Mouse (Mus musculus) inflammation-experienced regulatory T-cells, adult 16 weeks (primary cell): ENCODE data around the gene Tmem121b. TPM values are rescaled to one million over a fixed set of nuclear protein-coding genes. Genes with fewer than 3 reads are reported as not detected.

Experiments used
- polyA plus RNA-seq: library from polyadenylated mRNA; unstranded; fragments of 100-300 nt; shearing (Covaris generic); gene quantifications from one replicate; pipeline ENCODE4 v1.2.1, GENCODE M21; 2017

Tmem121b gene
- polyA plus RNA-seq, result 0.98 TPM

GRCm38 (mm10) chr6:120493374-120494181 is at the start of gene Tmem121b:
Tmem121b (minus strand) TSS chr6:120493807.

GRCm38 (mm10) chr6:120531020-120531965 is 37.7 kb upstream of the Tmem121b start, which contains the start of gene Hdhd5:
Hdhd5 (minus strand) TSS chr6:120531319.

GRCm38 (mm10) chr6:120463086-120463871 is 30.3 kb downstream of the Tmem121b start, which contains the start of gene Il17ra:
Il17ra (plus strand) TSS chr6:120463247.

Other genes starting within 250 kb of the Tmem121b start
- not detected for gene D330020A13Rik, start 199.4 kb downstream of the Tmem121b start, polyA plus RNA-seq
- 0.07 TPM for gene B4galnt3, start 199.2 kb downstream of the Tmem121b start, polyA plus RNA-seq
- 134 TPM for gene Kdm5a, start 129.7 kb downstream of the Tmem121b start, polyA plus RNA-seq
- gene Ccdc77, start 129.4 kb downstream of the Tmem121b start, polyA plus RNA-seq, result 13.1 TPM
- 51.9 TPM for gene Il17ra, start 30.6 kb downstream of the Tmem121b start, polyA plus RNA-seq
- gene Hdhd5, start 37.5 kb upstream of the Tmem121b start, polyA plus RNA-seq, result 90.9 TPM
- gene Cecr2, start 172.6 kb upstream of the Tmem121b start, polyA plus RNA-seq, result 0.16 TPM